Mouse (Mus musculus) thymus, postnatal 36 days (tissue): ENCODE data around the gene Lipa.
A peak's percentile ranks its signal among the peaks of the same experiment; 100 is the strongest.

Source experiments
- DNase-seq, 2 experiments: peaks; one replicate each; pipeline ENCODE4 v3.0.0; 2022; ENCODE audit warnings: mixed read lengths in 2 of 2

The Lipa gene

GRCm38 (mm10) chr19:34526941-34527682 is at the start of gene Lipa:
Gene Lipa (minus strand): TSS chr19:34527474.
- peak; percentile 90 to 95 for DNase-seq

- DNase-seq, result no peak
These were observed 46.4 kb upstream of the Lipa start for GRCm38 (mm10) chr19:34573650-34574049.

- no peak for DNase-seq
These were observed 43.8 kb upstream of the Lipa start for GRCm38 (mm10) chr19:34571080-34571479.

- no peak for DNase-seq
These were observed 42.7 kb upstream of the Lipa start for GRCm38 (mm10) chr19:34569896-34570476.

- no peak for DNase-seq
These were observed 42.0 kb upstream of the Lipa start for GRCm38 (mm10) chr19:34568988-34569895.

- DNase-seq, result no peak
These were observed 39.0 kb upstream of the Lipa start for GRCm38 (mm10) chr19:34566178-34566784.

- DNase-seq, result no peak
These were observed 35.3 kb upstream of the Lipa start for GRCm38 (mm10) chr19:34562556-34562955.

GRCm38 (mm10) chr19:34556621-34557020 is 29.3 kb upstream of the Lipa start:
- DNase-seq, result no peak

GRCm38 (mm10) chr19:34554061-34554460 is 26.8 kb upstream of the Lipa start:
- no peak for DNase-seq

GRCm38 (mm10) chr19:34553522-34553921 is 26.2 kb upstream of the Lipa start:
- DNase-seq, result no peak

- no peak for DNase-seq
These were observed 25.7 kb upstream of the Lipa start for GRCm38 (mm10) chr19:34553021-34553420.

GRCm38 (mm10) chr19:34551981-34552380 is 24.7 kb upstream of the Lipa start:
- DNase-seq, result no peak

GRCm38 (mm10) chr19:34550534-34551223 is 23.4 kb upstream of the Lipa start, which contains the start of gene Ifit2:
Gene Ifit2 (plus strand): TSS chr19:34550694.
- DNase-seq, result peak; percentile 75 to 80

- DNase-seq, result no peak
These were observed 22.9 kb upstream of the Lipa start for GRCm38 (mm10) chr19:34550205-34550533.

GRCm38 (mm10) chr19:34547976-34548375 is 20.7 kb upstream of the Lipa start:
- DNase-seq, result peak; percentile 84 to 89

- DNase-seq, result no peak
These were observed 18.9 kb upstream of the Lipa start for GRCm38 (mm10) chr19:34546211-34546610.

- DNase-seq, result no peak
These were observed 12.1 kb upstream of the Lipa start for GRCm38 (mm10) chr19:34539422-34539821.

- no peak for DNase-seq
These were observed 4.9 kb upstream of the Lipa start for GRCm38 (mm10) chr19:34532061-34532751.

GRCm38 (mm10) chr19:34526321-34526923 is 852 bp downstream of the Lipa start:
- peak; percentile 49 to 52 for DNase-seq

- no peak for DNase-seq
These were observed 2.6 kb downstream of the Lipa start for GRCm38 (mm10) chr19:34524646-34525045.

GRCm38 (mm10) chr19:34523106-34523725 is 4.1 kb downstream of the Lipa start:
- DNase-seq, result no peak
